Mouse (Mus musculus) embryonic facial prominence, embryonic 10.5 days (tissue): ENCODE results near the gene Asic2. TPM values are rescaled to one million over a fixed set of nuclear protein-coding genes. Genes with fewer than 3 reads are reported as not detected.

Experiments
- DNase-seq: peaks from one replicate; pipeline ENCODE4 v3.0.0-alpha.2; 2017; ENCODE audit warnings: low spot score
- H3K27ac ChIP-seq: fragments of 300-500 bp; sonication (generic); replicated peaks from 2 replicates; pipeline ENCODE4 v1.5.1; 2016; ENCODE audit warnings: mild to moderate bottlenecking
- H3K27me3 ChIP-seq: fragments of 300-500 bp; sonication (generic); replicated peaks from 2 replicates; pipeline ENCODE4 v1.6.1; 2016; ENCODE audit warnings: low read depth, mild to moderate bottlenecking; ENCODE audit not compliant: poor library complexity, severe bottlenecking
- H3K36me3 ChIP-seq: fragments of 300-500 bp; sonication (generic); replicated peaks from 2 replicates; pipeline ENCODE4 v1.6.1; 2016; ENCODE audit warnings: mild to moderate bottlenecking, moderate library complexity
- H3K4me1 ChIP-seq: fragments of 300-500 bp; sonication (generic); 2 replicates; pipeline ENCODE4 v1.6.1; 2016
- H3K4me3 ChIP-seq: fragments of 300-500 bp; sonication (generic); 2 replicates; pipeline ENCODE4 v1.5.1; 2016; ENCODE audit warnings: mild to moderate bottlenecking, moderate library complexity
- H3K9me3 ChIP-seq: fragments of 300-500 bp; sonication (generic); 2 replicates; pipeline ENCODE4 v1.6.1; 2016; ENCODE audit warnings: mild to moderate bottlenecking
- WGBS: fragments of 180-500 bp; shearing (Covaris S2); methylation state at CpG from one replicate; pipeline ENCODE4 v1.1.7; 2016; 5-methylcytosine and 5-hydroxymethylcytosine counted together
- polyA plus RNA-seq: library from polyadenylated mRNA; unstranded; fragments of >200 nt; fragmentation: Nextera tagmentation; extraction: Ambion mirVana; gene quantifications from 2 replicates; pipeline ENCODE4 v1.2.1, GENCODE M21; 2016

Asic2 gene
- polyA plus RNA-seq, 1 experiment from 2014 or later = 0.66 TPM

- Histone ChIP-seq H3K27ac (no peak overlapping the region), H3K27me3 (peaks cover 61% of the 10 kb centered on the region), H3K36me3 (no peaks in the 10 kb centered on the region), H3K4me1 (peaks cover 11% of the 10 kb centered on the region; the same call in 1 of the 2 replicates), H3K4me3 (no peak overlapping the region), H3K9me3 (no peaks in the 10 kb centered on the region)
- DNase-seq = no peak
- WGBS = 4% methylated on average over 7 of the region's 7 CpGs
Measured at GRCm38 (mm10) chr11:80889336-80890063, 1078.8 kb downstream of the Asic2 start.

DNA sequence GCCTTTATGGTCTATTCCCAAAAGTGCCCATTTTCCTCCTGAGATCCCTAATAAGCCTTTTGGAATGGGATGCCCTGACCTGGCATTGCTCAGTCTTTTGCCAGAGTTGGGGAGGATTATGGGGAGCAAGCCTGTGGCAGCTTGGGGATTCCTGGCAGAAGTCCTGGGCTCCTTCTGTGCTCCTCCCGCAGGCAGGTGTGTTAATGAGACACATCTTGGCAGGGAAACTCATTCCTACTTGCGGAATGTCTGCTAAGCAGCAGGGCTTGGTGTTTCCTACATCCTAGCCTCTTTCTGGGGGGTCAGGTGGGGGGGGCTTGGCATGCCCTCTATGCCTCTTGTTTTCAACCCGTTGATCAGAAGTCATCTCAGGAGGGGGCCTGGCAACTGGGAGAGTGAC lies 1081.2 kb downstream of the Asic2 start:
- DNase-seq = no peak
- 58% methylated on average over 3 of the region's 3 CpGs for WGBS

GRCm38 (mm10) chr11:80886365-80886764 lies 1081.9 kb downstream of the Asic2 start:
- peaks cover 11% of the 10 kb centered on the region; the same call in 1 of the 2 replicates for H3K4me1 ChIP-seq
- no peak for DNase-seq
- H3K9me3 ChIP-seq = no peaks in the 10 kb centered on the region
- no peak overlapping the region for H3K4me3 ChIP-seq
- no peaks in the 10 kb centered on the region for H3K36me3 ChIP-seq
- 80% methylated on average over 7 of the region's 7 CpGs for WGBS
- H3K27ac ChIP-seq = no peak overlapping the region
- H3K27me3 ChIP-seq = peaks cover 47% of the 10 kb centered on the region

More for the DNA sequence above, 1081.2 kb downstream of the Asic2 start:
- Histone ChIP-seq H3K9me3 (no peaks in the 10 kb centered on the region), H3K27ac (no peak overlapping the region), H3K36me3 (no peaks in the 10 kb centered on the region), H3K4me1 (peaks cover 11% of the 10 kb centered on the region; the same call in 1 of the 2 replicates), H3K27me3 (peaks cover 53% of the 10 kb centered on the region), H3K4me3 (no peak overlapping the region)

- Histone ChIP-seq H3K27me3 (peaks cover 30% of the 10 kb centered on the region), H3K4me3 (no peak overlapping the region), H3K9me3 (no peaks in the 10 kb centered on the region), H3K36me3 (no peaks in the 10 kb centered on the region), H3K4me1 (peaks cover 6% of the 10 kb centered on the region; the same call in 1 of the 2 replicates), H3K27ac (no peak overlapping the region)
- no peak for DNase-seq
- 80% methylated on average over 6 of the region's 6 CpGs for WGBS
Measured at GRCm38 (mm10) chr11:80884521-80885231, 1083.6 kb downstream of the Asic2 start.

GRCm38 (mm10) chr11:80882229-80882810 lies 1085.9 kb downstream of the Asic2 start:
- 87% methylated on average over 7 of the region's 7 CpGs for WGBS
- DNase-seq = no peak
- H3K4me1 ChIP-seq = peaks cover 1% of the 10 kb centered on the region
- no peak overlapping the region for H3K27ac ChIP-seq
- H3K36me3 ChIP-seq = no peaks in the 10 kb centered on the region
- no peaks in the 10 kb centered on the region for H3K9me3 ChIP-seq
- H3K4me3 ChIP-seq = no peak overlapping the region
- H3K27me3 ChIP-seq = peaks cover 10% of the 10 kb centered on the region

GRCm38 (mm10) chr11:80878026-80878425 lies 1090.2 kb downstream of the Asic2 start:
- H3K4me1 ChIP-seq = peaks cover 5% of the 10 kb centered on the region
- H3K36me3 ChIP-seq = no peaks in the 10 kb centered on the region
- no peak overlapping the region for H3K4me3 ChIP-seq
- H3K9me3 ChIP-seq = no peaks in the 10 kb centered on the region
- DNase-seq = no peak
- no peak overlapping the region for H3K27ac ChIP-seq
- 88% methylated on average over 2 of the region's 2 CpGs for WGBS
- no peaks in the 10 kb centered on the region for H3K27me3 ChIP-seq

- H3K4me1 ChIP-seq = peaks cover 5% of the 10 kb centered on the region
- WGBS = 64% methylated on average over 11 of the region's 11 CpGs
- no peaks in the 10 kb centered on the region for H3K27me3 ChIP-seq
- DNase-seq = no peak
- H3K4me3 ChIP-seq = no peak overlapping the region
- H3K27ac ChIP-seq = no peak overlapping the region
- no peaks in the 10 kb centered on the region for H3K9me3 ChIP-seq
- H3K36me3 ChIP-seq = no peaks in the 10 kb centered on the region
Measured at GRCm38 (mm10) chr11:80877131-80877651, 1091.1 kb downstream of the Asic2 start.

DNA sequence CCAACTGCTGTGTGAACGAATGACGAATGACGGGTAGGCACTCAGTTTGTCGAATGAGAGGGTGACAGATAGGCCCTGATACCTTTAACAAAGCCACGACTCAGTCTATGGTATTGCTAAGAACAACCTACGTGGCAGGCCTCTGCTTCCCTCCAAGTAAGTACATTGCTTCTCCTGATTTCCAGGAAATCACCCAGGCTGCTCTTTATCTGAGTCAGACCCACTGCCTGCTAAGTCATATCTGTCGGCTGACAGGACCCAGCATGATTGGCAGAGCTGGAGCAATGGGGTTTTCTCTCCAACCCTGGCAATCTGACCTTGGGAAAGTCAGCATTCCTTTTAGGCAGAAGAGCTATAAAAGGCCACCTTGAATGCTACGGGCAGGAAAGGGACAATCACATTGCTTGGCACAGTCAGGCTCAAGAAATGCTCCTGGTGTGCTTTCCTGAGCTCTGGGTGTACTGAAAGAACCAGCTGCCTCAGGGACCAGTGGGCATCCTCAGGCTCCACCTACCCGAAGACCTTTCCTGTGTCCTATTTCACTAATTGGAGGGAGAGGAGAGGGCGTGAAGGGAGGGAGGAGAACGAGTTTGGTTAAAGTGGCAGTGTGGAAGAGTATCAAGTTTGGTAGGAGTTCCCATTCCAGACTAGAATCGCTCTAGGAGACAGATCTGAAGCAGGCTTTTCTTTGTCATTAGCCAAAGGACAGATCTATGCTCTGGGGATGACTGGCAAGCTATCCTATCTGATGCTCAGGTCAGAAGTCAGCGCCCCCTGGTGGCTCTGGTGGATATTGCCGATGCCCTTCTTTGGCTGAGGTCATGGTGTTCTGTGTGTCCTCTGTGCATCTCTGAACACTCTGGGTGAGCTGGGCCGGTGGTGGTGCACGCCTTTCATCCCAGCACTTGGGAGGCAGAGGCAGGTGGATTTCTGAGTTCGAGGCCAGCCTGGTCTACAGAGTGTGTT lies 1095.5 kb downstream of the Asic2 start:
- Histone ChIP-seq H3K4me1 (peaks cover 5% of the 10 kb centered on the region), H3K27ac (no peak overlapping the region), H3K27me3 (no peaks in the 10 kb centered on the region), H3K4me3 (no peak overlapping the region), H3K9me3 (no peaks in the 10 kb centered on the region), H3K36me3 (no peaks in the 10 kb centered on the region)
- WGBS = 67% methylated on average over 17 of the region's 17 CpGs
- peak; percentile 79 for DNase-seq

DNA sequence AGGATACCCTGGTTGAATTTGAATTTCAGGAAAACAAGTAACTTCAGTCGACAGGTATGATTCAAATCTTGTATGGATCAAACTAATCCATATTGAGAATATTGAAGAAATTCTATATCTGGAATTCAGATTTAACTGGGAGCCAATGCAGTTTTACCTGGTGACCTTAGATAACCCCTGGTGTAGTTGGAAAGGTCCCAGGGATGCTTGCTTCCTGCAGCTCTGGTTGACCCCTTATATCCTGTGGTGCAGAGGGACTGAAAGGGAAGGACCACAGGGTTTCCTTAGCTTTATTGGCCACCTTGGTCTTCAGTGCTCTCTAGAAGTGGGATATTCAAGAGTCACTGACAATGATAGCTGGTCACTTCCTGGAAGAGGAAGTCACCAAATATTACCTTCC lies 1100.2 kb downstream of the Asic2 start:
- Histone ChIP-seq H3K4me1 (no peaks in the 10 kb centered on the region), H3K9me3 (no peaks in the 10 kb centered on the region), H3K36me3 (no peaks in the 10 kb centered on the region), H3K4me3 (no peak overlapping the region), H3K27me3 (no peaks in the 10 kb centered on the region), H3K27ac (no peak overlapping the region)
- WGBS = 93% methylated on average over 1 of the region's 1 CpGs
- no peak for DNase-seq

DNA sequence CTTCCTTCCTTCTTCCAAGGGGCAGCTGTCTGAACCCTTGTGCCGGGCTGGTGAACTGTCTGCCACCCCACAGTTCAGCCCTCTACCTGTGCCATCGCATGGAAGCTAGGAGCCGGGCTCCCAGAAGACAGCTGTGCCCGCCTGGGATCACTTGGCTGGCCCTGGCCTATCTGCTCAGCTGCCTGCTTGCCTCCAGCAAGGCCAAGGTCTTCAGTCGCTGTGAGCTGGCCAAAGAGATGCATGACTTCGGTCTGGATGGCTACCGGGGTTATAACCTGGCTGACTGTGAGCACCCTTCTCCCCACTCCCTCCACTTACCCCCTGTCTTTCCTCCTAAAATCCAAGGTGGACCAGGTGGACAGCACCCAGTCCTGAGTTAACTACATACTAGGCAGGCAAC lies 1105.3 kb downstream of the Asic2 start:
- no peak overlapping the region for H3K4me3 ChIP-seq
- no peaks in the 10 kb centered on the region for H3K9me3 ChIP-seq
- no peaks in the 10 kb centered on the region for H3K27me3 ChIP-seq
- WGBS = 90% methylated on average over 7 of the region's 7 CpGs
- no peak for DNase-seq
- no peak overlapping the region for H3K27ac ChIP-seq
- H3K36me3 ChIP-seq = no peaks in the 10 kb centered on the region
- H3K4me1 ChIP-seq = no peaks in the 10 kb centered on the region

- no peak within 1 kb of the TSS for H3K4me3 ChIP-seq
- H3K27me3 ChIP-seq = no peaks in the 10 kb centered on the region
- 82% methylated on average over 10 of the region's 10 CpGs for WGBS
- no peak for DNase-seq
- no peaks in the 10 kb centered on the region for H3K36me3 ChIP-seq
- no peaks in the 10 kb centered on the region for H3K4me1 ChIP-seq
- no peaks in the 10 kb centered on the region for H3K9me3 ChIP-seq
- no peak within 1 kb of the TSS for H3K27ac ChIP-seq
Measured at GRCm38 (mm10) chr11:80858065-80858464, 1110.2 kb downstream of the Asic2 start, which contains the start of gene Spaca3. Gene Spaca3 (plus strand): TSS chr11:80858365.

GRCm38 (mm10) chr11:80856827-80857226 lies 1111.4 kb downstream of the Asic2 start:
- no peaks in the 10 kb centered on the region for H3K36me3 ChIP-seq
- H3K27me3 ChIP-seq = no peaks in the 10 kb centered on the region
- H3K9me3 ChIP-seq = no peaks in the 10 kb centered on the region
- H3K4me3 ChIP-seq = no peak overlapping the region
- no peak overlapping the region for H3K27ac ChIP-seq
- 80% methylated on average over 2 of the region's 2 CpGs for WGBS
- no peak for DNase-seq
- H3K4me1 ChIP-seq = no peaks in the 10 kb centered on the region
